Mouse (Mus musculus) Muller cell, postnatal 12 days (primary cell): ENCODE data around the gene Slc5a5.

ENCODE experiments used
- DNase-seq: peaks from one replicate; pipeline ENCODE4 v3.0.0-alpha.2; 2015; ENCODE audit errors: inconsistent ontology term

The Slc5a5 gene

DNA sequence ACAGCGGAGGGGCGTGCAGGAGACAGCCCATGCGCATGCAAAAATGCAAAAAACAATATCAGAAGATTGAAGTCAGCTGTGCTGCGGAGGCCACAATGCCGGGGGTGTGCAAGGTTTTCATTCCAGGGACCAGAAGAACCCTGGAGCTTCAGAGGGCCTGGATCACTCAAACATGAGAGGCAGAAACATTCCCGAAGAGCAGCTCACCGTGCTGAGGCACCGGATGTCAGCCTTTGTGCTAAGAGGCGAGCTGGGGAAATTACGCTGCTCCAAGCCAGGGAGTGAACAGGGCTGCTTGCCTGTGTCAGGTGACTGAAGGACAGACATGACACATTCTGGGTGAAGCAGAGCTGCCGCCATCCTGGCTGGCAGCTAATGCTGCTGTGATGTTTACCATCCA, 12.0 kb downstream of the Slc5a5 start:
- DNase-seq = peak; percentile 79

DNA sequence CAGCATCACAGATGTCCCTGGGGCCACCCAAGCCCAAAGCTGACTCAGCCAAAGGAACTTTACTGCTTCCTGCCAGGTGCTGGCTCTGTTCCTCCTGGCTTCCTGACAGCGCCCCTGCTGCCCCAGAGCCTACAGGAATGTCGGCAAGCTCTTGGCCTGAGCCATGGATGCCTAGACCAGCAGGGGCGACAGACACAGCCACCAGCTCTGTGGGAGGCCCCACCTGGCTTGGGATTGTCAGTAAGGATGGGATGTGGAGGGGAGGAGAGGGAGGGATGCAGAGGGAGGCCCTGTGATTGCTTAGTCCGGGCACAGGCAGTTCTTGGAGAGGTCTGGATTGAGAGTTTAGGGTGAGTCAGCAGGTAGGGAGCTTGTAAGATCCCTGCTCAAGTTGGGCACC, 12.4 kb downstream of the Slc5a5 start:
- peak; percentile 94 for DNase-seq

DNA sequence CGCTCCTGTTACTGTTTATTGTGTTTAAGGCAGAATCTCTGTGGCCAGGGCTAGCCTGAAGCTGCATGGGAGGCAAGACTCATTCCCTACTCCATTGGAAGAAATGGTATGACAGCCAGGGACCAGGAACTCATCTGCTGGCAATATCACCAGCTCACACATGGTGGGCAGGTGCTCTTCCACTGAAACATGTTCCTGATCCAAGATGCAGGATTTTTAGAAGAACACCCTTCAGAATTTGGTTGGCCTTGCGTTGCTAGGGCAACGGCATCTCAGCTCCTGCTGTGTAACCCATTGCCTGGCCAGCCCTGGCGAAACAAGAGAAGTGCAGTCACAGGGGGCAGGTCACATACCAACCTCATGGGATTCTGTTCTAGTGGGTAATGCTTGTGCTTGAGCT, 13.1 kb downstream of the Slc5a5 start:
- no peak for DNase-seq

DNA sequence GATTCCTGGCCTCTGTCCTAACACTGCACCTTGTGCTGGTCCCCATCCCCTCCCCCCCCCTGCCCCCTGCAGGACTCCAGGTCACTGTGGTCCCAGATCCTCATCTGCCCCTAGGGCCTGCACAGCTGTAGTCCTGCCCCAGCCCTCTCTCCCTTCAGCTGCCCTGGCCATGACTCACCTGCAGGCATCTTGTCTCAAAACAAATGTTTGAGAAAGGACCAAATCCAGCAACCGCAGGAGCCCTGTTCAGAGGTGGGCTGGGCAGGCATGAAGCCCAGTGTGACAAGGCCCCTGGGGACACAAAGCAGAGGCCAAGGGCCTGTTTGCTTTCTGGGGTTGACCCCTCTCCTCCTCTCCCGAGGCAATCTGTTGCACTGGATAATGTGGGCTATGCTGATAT, 14.4 kb downstream of the Slc5a5 start:
- DNase-seq = peak; percentile 46

DNA sequence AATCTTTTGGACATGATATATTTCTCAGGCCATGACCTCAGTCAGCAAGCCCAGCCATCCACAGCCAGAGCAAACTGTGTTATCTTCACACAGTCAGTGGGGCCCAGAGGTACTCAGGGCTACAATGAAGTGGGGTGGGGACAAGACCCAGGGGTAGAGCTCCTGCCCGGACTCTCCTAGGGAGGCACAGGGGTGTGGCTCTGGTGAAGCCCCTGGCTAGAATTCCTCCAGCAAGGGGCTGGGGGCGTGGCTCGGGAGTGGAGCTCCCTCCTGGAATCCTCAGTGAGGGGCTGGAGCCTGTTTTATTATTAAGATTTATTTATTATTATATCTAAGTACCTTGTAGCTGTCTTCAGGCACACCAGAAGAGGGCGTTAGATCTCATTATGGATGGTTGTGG, 16.2 kb downstream of the Slc5a5 start:
- DNase-seq = no peak

DNA sequence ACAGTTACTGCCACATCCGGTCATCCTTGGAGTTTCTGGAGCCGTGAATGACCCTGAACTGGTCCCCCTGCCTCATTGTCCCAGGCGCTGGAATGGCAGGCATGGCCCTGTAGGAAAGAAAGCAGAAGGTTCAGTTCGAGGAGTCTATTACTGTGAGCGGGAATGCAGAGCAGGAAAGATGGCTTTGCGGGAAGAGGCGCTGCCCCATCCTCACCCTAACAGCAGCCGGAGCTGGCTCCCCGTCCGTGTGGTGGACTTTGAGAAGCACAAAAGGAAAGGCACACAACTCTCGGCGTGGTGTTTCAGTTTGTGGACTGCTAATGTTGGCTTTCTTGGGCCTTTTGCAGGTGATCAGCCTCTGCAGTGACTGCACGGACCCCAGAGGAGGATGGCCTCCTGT, 18.1 kb downstream of the Slc5a5 start:
- no peak for DNase-seq

DNA sequence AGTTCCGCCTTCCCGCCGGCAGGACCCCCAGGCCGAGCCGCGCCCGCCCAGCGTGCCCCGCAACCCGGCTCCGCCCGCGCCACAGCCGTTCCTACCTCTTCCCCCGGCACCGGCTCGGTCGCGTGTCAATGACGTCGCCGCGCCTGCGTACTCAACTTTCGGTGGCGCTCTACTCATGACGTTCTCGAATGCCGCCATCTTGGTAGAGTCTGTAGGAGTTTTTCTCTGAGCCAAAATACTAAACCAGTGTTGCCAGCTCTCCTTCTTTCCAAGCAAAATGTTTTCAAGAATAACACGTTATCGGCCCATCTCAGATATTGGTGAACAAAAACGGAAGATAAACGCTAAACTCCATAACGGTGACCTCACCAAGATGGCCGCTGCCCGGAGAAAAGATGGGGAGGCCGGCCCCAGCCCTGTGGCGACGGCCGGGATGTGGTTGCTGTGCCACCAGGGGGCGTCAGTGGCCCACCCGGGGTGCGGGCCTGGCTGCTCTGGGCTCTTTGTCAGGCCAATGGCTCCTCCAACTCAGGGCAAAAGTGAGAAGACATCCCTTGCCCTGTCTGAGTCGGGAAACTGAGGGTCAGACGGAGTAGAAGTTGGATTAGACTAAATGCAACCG, 19.1 kb downstream of the Slc5a5 start, which contains the start of gene Ccdc124:
Ccdc124 (minus strand) TSS at position 572 of the 622 bp plus-strand sequence.
- peak; percentile 97 for DNase-seq

DNA sequence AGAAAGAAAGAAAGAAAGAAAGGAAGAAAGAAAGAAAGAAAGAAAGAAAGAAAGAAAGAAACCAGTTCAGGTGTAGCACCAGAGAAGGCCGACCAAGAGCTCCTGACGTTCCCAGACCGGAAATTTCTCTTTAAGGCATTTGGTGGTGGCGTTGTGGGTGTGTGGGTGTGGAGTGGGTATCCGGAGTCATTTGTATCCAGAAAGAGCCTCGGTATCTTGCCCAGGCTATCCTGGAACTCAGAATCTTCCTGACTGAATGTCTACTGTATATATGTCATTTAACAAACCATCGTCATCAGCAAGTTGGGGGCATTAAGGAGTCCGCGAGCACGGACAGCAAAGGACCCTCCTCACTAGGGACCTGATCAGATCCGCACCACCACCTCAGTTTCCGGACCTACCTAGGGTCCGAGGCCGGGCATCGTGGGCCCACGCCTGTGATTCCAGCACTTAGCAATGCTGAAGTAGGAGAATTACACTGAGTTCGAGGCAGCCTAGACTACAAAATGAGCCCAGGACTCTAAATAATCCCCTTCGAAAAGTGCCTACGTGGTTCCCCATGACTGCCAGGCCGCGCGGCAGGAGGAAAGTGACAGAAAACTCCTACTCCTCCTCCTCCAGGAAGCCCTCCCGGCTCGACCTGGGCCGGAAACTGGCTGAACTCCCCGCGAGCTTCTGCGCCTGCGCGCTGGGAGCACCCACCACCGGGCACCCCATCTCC, 19.8 kb downstream of the Slc5a5 start:
- DNase-seq = no peak

DNA sequence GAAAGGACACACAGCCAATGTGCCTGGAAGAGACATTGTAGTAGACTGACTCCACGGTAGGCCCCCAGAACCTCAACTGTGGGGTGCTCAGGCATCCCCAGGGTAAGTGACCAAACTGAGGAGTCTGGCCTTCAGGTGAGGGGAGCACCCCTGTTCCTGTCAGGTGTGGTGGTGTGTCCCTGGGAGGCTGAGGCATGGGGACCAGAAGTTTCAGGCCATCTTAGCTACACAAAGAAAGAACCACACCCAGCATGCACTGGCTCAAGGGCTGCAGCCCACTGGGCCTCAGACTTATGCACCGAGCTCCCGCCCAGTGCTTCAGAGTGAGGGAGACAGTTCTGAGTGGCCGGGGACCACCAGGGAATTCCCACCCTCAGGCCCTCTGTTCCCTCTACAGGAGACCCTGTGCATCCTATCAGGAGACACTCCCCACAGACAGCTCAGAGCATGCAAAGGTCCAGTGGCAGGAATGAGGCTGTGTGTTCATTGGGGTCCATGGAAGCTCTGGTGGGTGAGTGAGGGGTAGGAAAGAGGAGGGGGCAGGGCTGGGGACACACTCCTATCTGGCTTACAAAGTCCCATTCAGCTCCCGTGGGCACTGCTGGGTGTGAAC, 21.3 kb downstream of the Slc5a5 start:
- no peak for DNase-seq

DNA sequence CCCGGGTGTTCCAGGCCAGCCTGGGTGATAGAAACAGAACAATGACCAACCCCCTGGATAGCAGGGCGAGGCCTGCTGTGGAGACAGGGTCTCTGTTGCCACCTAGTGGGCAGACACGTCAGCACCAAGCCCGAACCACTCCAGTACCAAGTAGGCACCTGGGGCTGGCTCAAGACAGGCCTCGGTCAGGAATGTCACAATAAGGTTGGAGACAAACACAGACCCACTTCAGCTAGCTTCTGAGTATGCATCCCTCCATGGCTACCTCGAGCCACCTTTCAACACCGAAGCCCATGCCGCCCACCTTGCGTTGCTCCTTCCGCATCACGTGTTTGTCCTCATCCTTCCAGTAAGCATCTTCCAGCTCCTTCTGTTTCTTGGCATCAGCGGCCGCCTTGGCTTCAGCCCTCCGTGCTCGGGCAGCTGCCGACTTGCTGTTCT, 22.9 kb downstream of the Slc5a5 start:
- DNase-seq = no peak

DNA sequence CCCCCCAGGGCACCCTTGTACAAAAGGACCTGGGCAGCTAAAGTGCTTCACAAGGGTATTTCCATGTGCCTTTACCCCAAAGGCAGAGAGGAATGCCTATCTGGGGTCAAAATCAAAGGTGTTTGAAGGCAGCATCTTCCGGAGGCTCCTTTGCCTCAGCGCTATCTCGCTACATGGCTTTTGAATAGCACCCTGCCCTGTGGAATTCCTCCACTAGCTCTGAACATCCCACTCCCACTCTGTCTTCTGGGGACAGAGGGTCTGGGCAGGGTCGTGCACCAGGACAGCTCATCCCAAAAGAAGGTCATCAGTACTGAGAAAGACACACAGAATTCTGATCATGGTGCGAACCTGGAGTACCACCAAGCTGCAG, 23.4 kb downstream of the Slc5a5 start:
- DNase-seq = no peak

DNA sequence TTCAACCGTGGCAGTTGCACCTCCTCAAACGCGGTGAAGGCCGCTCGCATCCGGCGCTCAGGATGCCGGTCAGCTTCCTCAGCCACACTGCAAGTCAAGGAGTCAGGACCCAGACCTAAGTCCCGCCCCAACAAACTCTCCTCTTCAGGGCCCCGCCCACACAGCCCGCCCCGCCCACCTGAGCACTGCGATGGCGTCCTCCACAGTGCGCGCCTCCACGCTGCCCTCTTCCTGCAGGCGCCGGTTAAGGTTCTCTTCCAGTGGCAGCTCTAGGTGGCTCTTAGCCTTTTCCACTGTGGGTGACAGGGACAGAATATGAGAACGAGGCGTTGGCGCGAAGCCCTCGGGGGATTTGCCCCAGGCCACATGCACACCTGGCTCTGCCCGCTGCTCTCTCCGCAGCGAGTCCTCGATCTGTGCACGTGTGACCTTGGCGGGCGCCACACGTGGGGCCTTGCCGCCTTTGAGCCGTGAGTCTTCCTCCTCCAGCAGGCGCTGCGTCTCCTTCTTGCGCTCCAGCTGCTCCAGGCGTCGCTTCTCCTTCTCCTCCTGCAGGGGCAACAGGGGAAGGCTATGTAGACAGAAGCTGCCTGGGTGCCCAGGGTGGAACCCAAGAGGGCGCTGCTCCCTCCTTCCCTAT, 23.9 kb downstream of the Slc5a5 start:
- DNase-seq = no peak

DNA sequence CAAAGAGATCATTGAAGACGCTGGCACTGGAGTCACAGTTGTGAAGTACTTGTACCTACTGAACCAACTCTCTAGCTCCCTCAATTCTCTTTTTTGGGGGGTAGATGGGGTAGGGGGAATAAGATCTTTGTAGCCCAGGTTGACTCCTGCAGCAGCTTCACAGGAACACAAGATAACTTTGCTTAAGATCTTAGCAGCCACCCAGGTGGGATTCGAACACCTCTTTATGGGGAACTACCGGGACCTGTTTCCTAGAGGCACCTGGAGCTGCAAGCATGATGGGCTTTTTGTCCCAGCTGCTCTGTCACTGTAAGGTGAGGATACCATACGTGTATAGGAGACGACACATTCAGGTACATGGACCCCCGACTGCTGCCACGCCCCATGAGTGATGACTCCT, 26.0 kb downstream of the Slc5a5 start:
- no peak for DNase-seq

DNA sequence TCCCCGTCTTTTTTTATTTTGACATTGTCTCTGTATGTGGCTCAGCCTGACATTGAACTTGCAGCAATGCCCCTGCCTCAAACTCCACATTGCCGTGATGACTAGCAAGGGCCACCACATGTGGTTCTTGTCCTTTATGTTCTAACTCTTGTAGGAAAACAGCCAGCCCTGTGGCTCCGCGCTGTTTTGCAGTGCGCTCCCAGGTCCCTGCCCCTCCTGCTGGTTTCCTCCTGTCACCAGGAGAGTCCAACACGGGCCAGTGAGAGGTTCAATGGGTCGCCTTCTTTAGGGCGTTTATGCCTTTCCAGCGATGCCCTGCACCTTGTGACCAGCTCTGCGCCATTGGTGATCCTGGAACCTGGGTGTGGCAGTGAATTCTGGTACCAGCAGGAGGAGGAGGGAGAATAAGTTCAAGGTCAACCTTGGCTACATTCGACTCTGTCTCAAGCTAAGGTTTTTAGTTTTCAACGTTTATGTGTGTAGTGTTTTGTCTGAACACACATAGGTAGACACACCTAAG, 26.5 kb downstream of the Slc5a5 start:
- no peak for DNase-seq

DNA sequence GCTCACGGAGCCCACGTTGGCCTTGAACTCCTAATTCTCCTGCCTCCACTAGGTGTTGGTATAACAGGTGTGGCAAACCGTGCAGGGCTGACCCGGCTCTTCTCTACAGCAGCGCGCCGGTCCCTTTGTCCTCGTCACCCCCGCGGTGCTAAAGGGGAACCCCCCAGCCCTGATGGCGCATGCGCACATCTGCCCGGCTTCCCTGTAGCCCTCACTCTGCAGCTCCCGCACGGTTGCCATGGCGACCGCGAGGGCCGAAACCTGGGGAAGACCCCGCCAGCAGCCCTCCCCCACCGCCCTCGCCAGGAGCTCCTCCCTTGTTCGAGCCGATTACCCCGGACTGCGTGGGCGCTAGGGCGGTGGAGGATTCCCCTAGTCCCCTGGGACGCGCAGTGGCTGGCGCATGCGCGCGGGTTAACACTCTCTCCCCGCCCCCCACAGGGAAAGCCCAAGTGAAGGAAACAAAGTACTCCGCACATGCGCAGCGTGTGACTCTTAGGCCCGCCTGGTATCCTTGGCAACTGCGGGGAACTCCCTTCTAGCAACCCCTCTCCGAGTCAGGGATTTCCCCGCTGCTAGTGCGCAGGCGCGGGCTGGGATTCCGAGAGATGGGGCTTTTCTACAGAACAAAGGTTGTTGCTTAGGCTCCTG, 27.1 kb downstream of the Slc5a5 start:
- peak; percentile 99 for DNase-seq

DNA sequence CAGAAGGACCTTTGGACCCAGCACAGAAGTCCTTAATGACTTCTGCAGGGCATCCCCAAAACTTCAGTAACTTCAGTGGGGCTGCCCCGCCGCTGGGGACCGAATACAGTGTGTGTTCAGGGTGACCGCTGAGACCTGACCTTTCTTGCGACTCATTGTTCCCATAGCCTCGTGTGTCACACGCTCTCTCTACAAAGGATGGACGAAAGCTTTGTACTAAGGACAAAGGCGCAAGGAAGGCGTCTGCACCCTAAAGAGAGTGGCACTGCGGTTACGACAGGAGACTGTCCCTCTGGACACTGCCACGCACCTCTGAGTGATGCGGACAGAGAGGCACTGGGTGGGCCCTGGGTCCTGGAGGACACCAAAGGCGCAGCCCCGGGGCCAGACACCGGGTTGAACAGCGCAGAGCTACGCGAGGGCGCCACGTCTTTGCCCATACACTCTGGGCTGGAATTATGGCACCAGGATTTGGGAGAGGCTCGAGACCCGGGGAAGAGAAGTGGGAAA, 27.8 kb downstream of the Slc5a5 start:
- peak; percentile 45 for DNase-seq

DNA sequence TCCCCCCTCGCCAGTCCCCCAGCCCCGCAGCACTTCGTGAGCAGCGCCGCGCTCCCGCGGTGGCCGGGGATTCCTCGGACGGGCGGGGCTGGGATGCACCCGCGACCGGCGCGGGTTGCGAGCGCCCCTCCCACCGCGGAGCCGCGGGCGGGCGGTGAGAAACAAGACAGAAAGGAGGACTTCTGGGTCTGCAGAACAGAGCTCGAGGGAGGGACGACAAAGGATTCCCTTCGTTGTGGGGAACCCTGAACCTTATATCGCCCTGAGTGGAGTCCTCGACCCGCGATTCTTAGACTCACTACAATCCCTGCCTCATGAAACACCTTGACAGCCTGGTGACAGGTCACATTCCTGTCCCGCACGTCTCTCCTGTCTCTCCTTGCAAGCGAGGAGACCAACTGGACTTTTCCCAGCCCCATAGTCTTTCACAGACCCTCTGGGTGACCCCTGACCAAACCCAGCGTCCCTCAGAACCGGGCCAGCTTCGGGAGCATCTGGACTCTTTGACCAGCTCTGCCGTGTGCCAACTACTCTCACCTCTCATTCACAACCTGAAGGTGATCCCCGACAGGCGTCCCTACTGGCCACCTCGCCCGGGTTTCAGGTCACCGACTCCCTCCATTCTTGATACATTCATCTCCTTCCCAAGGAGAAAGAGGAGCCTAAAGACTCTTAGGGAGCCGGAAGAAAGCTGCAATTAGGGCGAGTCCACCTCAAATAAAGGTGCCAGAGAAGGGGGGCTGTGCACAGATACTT, 28.4 kb downstream of the Slc5a5 start:
- DNase-seq = peak; percentile 36

DNA sequence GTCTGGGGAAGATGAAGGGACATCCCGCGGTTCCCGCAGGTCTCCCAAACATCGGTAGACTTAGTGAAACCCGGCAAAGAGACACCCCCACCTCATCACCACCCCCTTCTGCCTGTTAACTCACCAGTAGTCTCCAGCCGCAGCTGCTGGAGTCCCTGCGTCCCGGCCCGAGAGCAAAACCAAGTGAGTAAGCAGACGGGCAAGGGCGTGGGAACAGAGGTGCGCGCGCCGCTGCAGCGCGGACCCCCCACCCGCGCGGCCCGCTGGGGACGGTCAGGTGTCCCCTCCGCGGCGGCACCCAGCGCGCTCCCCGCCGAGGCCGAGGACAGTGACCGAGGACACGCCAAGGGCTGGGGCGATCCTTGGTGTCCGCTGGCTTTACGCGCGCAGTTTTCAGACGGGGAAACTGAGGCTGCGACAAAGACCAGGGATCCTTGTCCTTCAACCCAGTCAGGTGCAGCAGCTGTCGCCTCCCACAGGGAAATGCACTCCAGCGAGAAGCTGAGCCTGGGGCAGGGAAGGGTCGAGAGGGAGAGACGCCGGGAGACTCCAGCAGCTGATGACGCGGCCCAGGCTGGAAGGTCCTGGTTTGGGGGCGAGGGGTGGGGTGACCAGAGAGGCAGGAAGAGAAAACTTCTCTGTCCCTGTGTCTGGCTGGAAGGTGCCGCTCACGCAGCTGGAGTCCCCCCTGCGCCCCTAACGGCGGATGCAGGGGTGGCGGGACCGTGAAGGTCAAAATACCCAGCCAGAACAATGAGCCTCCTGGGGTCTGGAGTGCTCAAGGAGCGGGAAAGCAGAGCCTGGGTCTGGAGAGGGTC, 29.5 kb downstream of the Slc5a5 start, which contains the start of gene Kcnn1:
Kcnn1 (minus strand) TSS at position 435 of the 818 bp plus-strand sequence.
- no peak for DNase-seq

DNA sequence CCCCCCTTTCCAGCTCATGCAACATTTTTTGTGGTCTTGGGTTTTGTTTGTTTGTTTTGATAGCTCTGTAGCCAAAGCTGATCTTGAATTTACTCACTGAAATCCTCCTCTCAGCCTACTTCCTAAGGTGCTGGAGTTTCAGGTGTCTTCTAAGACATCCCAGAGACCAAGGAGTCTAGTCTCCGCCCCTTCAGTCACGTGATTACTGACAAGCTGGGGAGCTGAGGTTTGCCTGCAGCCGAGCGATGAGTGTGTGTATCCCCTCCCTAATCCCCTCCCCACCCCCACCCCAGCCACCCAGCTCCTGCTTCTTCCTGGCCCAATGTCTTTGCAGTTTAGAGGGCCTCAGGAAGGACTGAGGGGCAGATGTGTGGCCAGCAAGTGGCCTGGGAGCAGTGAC, 35.0 kb downstream of the Slc5a5 start:
- DNase-seq = no peak
